Mouse (Mus musculus): ENCODE measurements around the gene Isyna1.

Gene Isyna1

GRCm38 (mm10) chr8:70562802-70563201, 31.4 kb upstream of the Isyna1 start:
- CTCF ChIA-PET: interaction anchor here in 2 of 4 experiments (0.6 kb wide), 2 partner anchors 116 to 335 kb away, joined by 3 read pairs; partner anchors contain the start of gene Rpl18a (in 1 of the 2)
- POLR2A ChIA-PET: interaction anchor here in 2 of 4 experiments (1.0 to 1.7 kb wide), 4 partner anchors 17 to 110 kb away, joined by 3 read pairs; partner anchors contain the start of gene Lsm4 (in 1 of the 2)

GRCm38 (mm10) chr8:70563763-70564387, 30.3 kb upstream of the Isyna1 start:
- CTCF ChIA-PET: no interaction called here
- POLR2A ChIA-PET: interaction anchor here (0.6 to 1.7 kb wide), 13 partner anchors 16 to 168 kb away, joined by 3 to 7 read pairs (median 3); partner anchors contain the start of genes Ell (in 1 of the 4), Jund (in 1 of the 4), Lsm4 (in 1 of the 4) and Rex1bd (in 1 of the 4)

- CTCF ChIA-PET: interaction anchor here in 1 of 4 experiments (0.7 kb wide), 1 partner anchor 45 kb away, joined by 3 read pairs; no protein-coding TSS in a partner anchor
- POLR2A ChIA-PET: interaction anchor here in 3 of 4 experiments (0.6 to 1.6 kb wide), 7 partner anchors 9 to 134 kb away, joined by 3 to 6 read pairs (median 3); partner anchors contain the start of genes Ell (in 1 of the 3) and Jund (in 1 of the 3)
Observed at GRCm38 (mm10) chr8:70564696-70565235, 29.4 kb upstream of the Isyna1 start.

DNA sequence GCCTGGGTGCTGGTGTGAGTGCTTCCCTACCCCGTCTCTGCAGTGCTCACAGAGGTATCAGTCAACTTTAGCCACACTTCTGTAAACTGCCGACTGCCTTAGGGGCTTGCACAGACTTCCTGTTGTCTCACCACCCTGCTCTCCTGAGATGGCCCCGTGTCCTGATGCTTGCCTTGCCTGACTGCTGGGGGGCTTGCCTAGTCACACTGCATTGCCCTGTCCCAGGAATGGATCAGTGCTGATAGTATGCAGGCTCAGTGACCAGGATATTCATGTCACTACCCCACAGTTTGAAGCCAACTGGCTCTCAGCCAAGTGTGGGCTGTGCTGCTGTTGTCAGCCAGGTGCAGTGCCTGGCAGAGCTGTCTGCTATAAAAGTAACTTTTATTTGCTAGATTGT, 28.6 kb upstream of the Isyna1 start:
- POLR2A ChIA-PET: interaction anchor here in 2 of 4 experiments (0.7 to 1.4 kb wide), 3 partner anchors 38 to 94 kb away, joined by 3 to 5 read pairs (median 3); partner anchors contain the start of genes Fkbp8 (in 1 of the 2) and Kxd1 (in 1 of the 2)
- CTCF ChIA-PET: interaction anchor here in 2 of 4 experiments (0.5 to 1.4 kb wide), 2 partner anchors 10 to 201 kb away, joined by 4 to 9 read pairs; no protein-coding TSS in a partner anchor

- ChIA-PET POLR2A (interaction anchor here in 2 of 4 experiments (0.6 to 1.8 kb wide), 14 partner anchors 9 to 156 kb away, joined by 3 to 7 read pairs (median 3); partner anchors contain the start of genes Ell (in 2 of the 2), Kxd1 (in 2 of the 2) and Fkbp8 (in 1 of the 2)), CTCF (interaction anchor here (0.5 to 2.7 kb wide), 7 partner anchors 11 to 28 kb away, joined by 3 to 17 read pairs (median 3); no protein-coding TSS in a partner anchor)
Observed at GRCm38 (mm10) chr8:70570360-70570759, 23.8 kb upstream of the Isyna1 start.

GRCm38 (mm10) chr8:70570990-70571389, 23.2 kb upstream of the Isyna1 start:
- ChIA-PET CTCF (interaction anchor here in 2 of 4 experiments (0.6 to 2.7 kb wide), 5 partner anchors 11 to 21 kb away, joined by 3 to 17 read pairs (median 3); no protein-coding TSS in a partner anchor), POLR2A (interaction anchor here in 3 of 4 experiments (0.5 to 1.8 kb wide), 12 partner anchors 8 to 924 kb away, joined by 3 to 7 read pairs (median 4); partner anchors contain the start of genes Ell (in 2 of the 3), Kxd1 (in 2 of the 3) and Fkbp8 (in 1 of the 3))

DNA sequence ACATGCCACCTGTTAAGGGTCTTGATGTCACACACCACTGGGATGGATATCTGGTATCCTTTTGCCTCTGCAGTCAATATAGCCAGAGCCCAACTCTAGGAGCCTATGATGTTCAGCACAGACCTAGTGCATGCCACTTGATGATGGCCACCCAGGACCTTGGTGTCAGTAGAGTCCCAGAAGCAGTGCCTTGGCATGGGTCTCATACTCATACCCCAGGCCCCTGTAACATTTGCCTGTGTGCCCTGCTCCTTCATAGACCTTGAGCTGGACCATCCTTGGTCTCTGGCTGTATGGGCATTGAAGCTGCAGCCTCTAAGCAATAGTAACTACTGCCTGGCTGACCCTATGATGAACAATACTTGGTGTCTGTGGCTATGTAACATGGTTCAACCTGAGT, 19.9 kb upstream of the Isyna1 start:
- POLR2A ChIA-PET: interaction anchor here in 2 of 4 experiments (0.7 to 2.1 kb wide), 10 partner anchors 15 to 1630 kb away, joined by 3 to 6 read pairs (median 3); partner anchors contain the start of genes Ell (in 2 of the 2), Fkbp8 (in 1 of the 2), Kxd1 (in 1 of the 2) and Upf1 (in 1 of the 2)
- CTCF ChIA-PET: no interaction called here

GRCm38 (mm10) chr8:70574915-70575314, 19.3 kb upstream of the Isyna1 start:
- CTCF ChIA-PET: interaction anchor here in 2 of 4 experiments (0.6 to 0.7 kb wide), 2 partner anchors 200 to 962 kb away, joined by 4 read pairs; no protein-coding TSS in a partner anchor
- POLR2A ChIA-PET: interaction anchor here in 2 of 4 experiments (0.8 to 2.1 kb wide), 10 partner anchors 15 to 222 kb away, joined by 3 to 6 read pairs (median 3); partner anchors contain the start of genes Ell (in 2 of the 2), Fkbp8 (in 1 of the 2), Kxd1 (in 1 of the 2) and Upf1 (in 1 of the 2)

DNA sequence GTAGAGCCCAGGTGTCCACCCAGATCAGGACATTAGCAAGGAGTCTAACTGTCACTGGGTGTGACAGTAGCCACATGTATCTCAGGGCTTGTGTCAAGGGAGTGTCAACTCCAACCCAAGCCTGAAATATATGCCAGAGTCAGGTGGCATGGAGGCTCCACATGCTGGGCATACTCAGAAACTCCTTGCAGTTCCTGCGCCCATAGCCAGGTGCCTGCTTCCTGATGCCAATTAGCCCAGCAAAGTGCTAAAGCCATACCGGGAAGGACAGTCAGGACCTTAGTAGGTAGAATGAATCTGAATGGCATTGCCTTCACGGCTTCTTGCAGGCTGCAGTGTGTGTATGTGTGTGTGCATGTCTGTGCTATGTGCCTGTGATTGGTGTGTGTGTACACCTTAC, 17.0 kb upstream of the Isyna1 start:
- CTCF ChIA-PET: interaction anchor here in 2 of 4 experiments (1.0 to 1.1 kb wide), 2 partner anchors 17 kb away, joined by 3 read pairs; no protein-coding TSS in a partner anchor
- POLR2A ChIA-PET: interaction anchor here in 2 of 4 experiments (1.0 to 1.5 kb wide), 3 partner anchors 12 to 21 kb away, joined by 3 to 4 read pairs (median 3); no protein-coding TSS in a partner anchor

- POLR2A ChIA-PET: interaction anchor here in 3 of 4 experiments (0.6 to 1.1 kb wide), 7 partner anchors 9 to 117 kb away, joined by 3 to 5 read pairs (median 3); partner anchors contain the start of genes Isyna1 (in 1 of the 3) and Klhl26 (in 1 of the 3)
- CTCF ChIA-PET: interaction anchor here in 2 of 4 experiments (1.1 to 1.7 kb wide), 4 partner anchors 12 to 223 kb away, joined by 3 to 5 read pairs (median 4); no protein-coding TSS in a partner anchor
Observed at GRCm38 (mm10) chr8:70583476-70584387, 10.4 kb upstream of the Isyna1 start.

- ChIA-PET CTCF (interaction anchor here in 3 of 4 experiments (0.6 to 1.7 kb wide), 17 partner anchors 9 to 270 kb away, joined by 3 to 8 read pairs (median 3); partner anchors contain the start of genes Isyna1 (in 1 of the 3) and Rex1bd (in 1 of the 3)), POLR2A (interaction anchor here in 3 of 4 experiments (0.6 to 2.1 kb wide), 17 partner anchors 9 to 231 kb away, joined by 3 to 5 read pairs (median 3); partner anchors contain the start of genes Ell (in 1 of the 3), Fkbp8 (in 1 of the 3), Isyna1 (in 1 of the 3) and Jund (in 1 of the 3))
Observed at GRCm38 (mm10) chr8:70584606-70585257, 9.4 kb upstream of the Isyna1 start.

GRCm38 (mm10) chr8:70585258-70585652, 8.9 kb upstream of the Isyna1 start:
- CTCF ChIA-PET: interaction anchor here in 3 of 4 experiments (0.6 to 1.7 kb wide), 18 partner anchors 8 to 270 kb away, joined by 3 to 8 read pairs (median 3); partner anchors contain the start of genes Isyna1 (in 1 of the 3) and Rex1bd (in 1 of the 3)

GRCm38 (mm10) chr8:70587955-70588354, 6.2 kb upstream of the Isyna1 start:
- CTCF ChIA-PET: interaction anchor here in 2 of 4 experiments (0.6 kb wide), 2 partner anchors 112 to 281 kb away, joined by 4 read pairs; no protein-coding TSS in a partner anchor
- POLR2A ChIA-PET: interaction anchor here in 2 of 4 experiments (0.6 to 1.7 kb wide), 7 partner anchors 9 to 59 kb away, joined by 3 to 4 read pairs (median 3); partner anchors contain the start of gene Ell (in 1 of the 2)

More at GRCm38 (mm10) chr8:70585258-70585652, 8.9 kb upstream of the Isyna1 start:
- POLR2A ChIA-PET: interaction anchor here in 3 of 4 experiments (0.6 to 2.1 kb wide), 18 partner anchors 9 to 235 kb away, joined by 3 to 5 read pairs (median 3); partner anchors contain the start of genes Ell (in 1 of the 3), Fkbp8 (in 1 of the 3), Isyna1 (in 1 of the 3) and Jund (in 1 of the 3)

DNA sequence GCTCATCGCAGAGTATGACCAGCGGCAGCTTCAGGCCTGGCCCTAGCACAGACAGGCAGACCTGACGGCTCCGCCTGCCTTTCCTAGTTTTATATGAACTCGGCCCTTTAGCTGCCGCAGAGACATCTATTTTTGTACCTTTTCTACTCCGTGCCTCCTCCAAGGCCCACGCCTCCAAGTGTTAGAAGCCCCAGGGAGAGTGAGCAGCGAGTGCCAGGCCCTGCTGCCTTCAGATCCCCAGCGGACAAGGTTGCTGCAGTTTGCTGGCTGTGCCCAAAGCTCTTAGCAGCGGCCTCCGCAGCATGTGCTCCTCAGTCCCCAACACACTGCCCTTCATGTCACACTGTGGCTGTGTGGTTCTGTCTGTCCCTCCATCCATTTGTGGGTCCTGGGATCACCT, 2.6 kb upstream of the Isyna1 start:
- ChIA-PET POLR2A (interaction anchor here in 3 of 4 experiments (0.9 to 4.0 kb wide), 8 partner anchors 18 to 217 kb away, joined by 3 to 21 read pairs (median 4); partner anchors contain the start of genes Ell (in 2 of the 3), Jund (in 1 of the 3), Klhl26 (in 1 of the 3) and Ssbp4 (in 1 of the 3)), CTCF (no interaction called here)

DNA sequence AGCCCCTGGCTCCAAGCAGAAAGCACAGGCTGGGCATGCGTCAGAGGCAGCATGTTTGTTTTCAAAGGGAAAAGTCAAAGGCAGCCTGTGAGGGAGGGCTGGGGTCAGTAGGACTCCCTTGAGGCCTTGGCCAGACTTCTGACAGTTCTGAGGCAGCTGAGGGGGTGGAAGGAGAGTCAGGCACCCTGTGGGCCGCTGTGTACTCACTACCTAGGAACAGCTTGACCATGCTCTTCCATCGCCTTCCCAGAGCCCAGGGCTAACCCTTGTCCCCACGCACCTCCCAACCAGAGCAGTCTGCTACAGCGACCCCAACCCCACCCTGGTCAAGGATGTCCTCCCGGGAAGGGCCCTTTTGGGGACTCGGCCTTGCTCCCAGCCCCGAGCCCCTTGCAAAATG, 1.0 kb upstream of the Isyna1 start:
- CTCF ChIA-PET: interaction anchor here in 1 of 4 experiments (0.8 to 1.4 kb wide), 3 partner anchors 8 to 199 kb away, joined by 3 to 5 read pairs (median 4); partner anchors contain the start of gene Lsm4

More for the DNA sequence above, 1.0 kb upstream of the Isyna1 start:
- POLR2A ChIA-PET: interaction anchor here in 3 of 4 experiments (0.6 to 4.0 kb wide), 26 partner anchors 9 to 246 kb away, joined by 3 to 23 read pairs (median 4); partner anchors contain the start of genes Ell (in 2 of the 3), Jund (in 2 of the 3), Ssbp4 (in 2 of the 3) and Arrdc2 (in 1 of the 3)

All from embryonic stem cell, embryonic (primary cell).